ENCODE assay signal across 22 mouse cellular contexts in genomic region chr15:98914903-98915302, GRCm38 (mm10). TPM values are rescaled to one million over a fixed set of nuclear protein-coding genes. Genes with fewer than 3 reads are reported as not detected.
"Had no signal": no experiment of that assay in that cellular context is flagged by ENCODE, and none has a peak within 500 bp of the region (broad histone marks: within the 10 kb centered on the region; RNA-seq: fewer than 3 reads in every experiment).

No protein-coding gene starts in this region.

- H3K9ac ChIP-seq: limb, embryonic 13.5 days; liver, embryonic 15.5 days; midbrain, embryonic 15.5 days; stomach, embryonic 15.5 days had no signal

- H3K4me2 ChIP-seq: liver, embryonic 15.5 days; midbrain, embryonic 15.5 days; stomach, embryonic 15.5 days had no signal

- H3K27me3 ChIP-seq: limb, embryonic 13.5 days; liver, embryonic 15.5 days; midbrain, embryonic 15.5 days; stomach, embryonic 15.5 days had no signal

- H3K4me3 ChIP-seq: layer of hippocampus, adult 2 months; limb, embryonic 13.5 days; liver, embryonic 15.5 days; midbrain, embryonic 15.5 days; stomach, embryonic 15.5 days had no signal

- DNase-seq: kidney, adult 18-20 months; kidney, postnatal 10 days; kidney, postnatal 4 days; left cerebral cortex, postnatal 4 days; lung, adult 2 months; lung, postnatal 36 days; retina, postnatal 1 day; right cerebral cortex, postnatal 4 days; spleen, adult 18-20 months; thymus, postnatal 4 days had no signal

- H3K9me3 ChIP-seq: limb, embryonic 13.5 days; liver, embryonic 15.5 days; midbrain, embryonic 15.5 days; stomach, embryonic 15.5 days had no signal

- H3K27ac ChIP-seq: layer of hippocampus, adult 2 months; limb, embryonic 13.5 days; liver, embryonic 15.5 days; midbrain, embryonic 15.5 days; stomach, embryonic 15.5 days had no signal

- ATAC-seq: lung, postnatal 0 days; midbrain, embryonic 15.5 days had no signal

RNA-seq across cellular contexts. Expression of gene Dhh, which starts 16.6 kb away (rescaled TPM):
- total RNA-seq: megakaryocyte progenitor cell, adult 5-6 weeks; monocyte, adult 5-6 weeks had no signal

RNA-seq across cellular contexts. Expression of gene Gm49450, which starts 38.4 kb away (rescaled TPM):
- total RNA-seq: layer of hippocampus, adult 2 months; layer of hippocampus, postnatal 10 days; left cerebral cortex, postnatal 10 days; left cerebral cortex, postnatal 4 days; liver, adult 2 months had no signal
- polyA plus RNA-seq: kidney, embryonic 14.5 days; limb, embryonic 13.5 days; liver, embryonic 15.5 days; lung, postnatal 0 days; midbrain, embryonic 15.5 days; stomach, embryonic 15.5 days had no signal
